Mouse (Mus musculus): ENCODE measurements around the gene C4bp. TPM values are rescaled to one million over a fixed set of nuclear protein-coding genes. Genes with fewer than 3 reads are reported as not detected.

C4bp gene
- polyA plus RNA-seq (2014; fragmentation: Illumina TruSeq; extraction: RNeasy Lipid Tissue Mini Kit (QIAGEN cat#74804); ENCODE audit: low read depth, low replicate concordance), result 695 TPM

GRCm38 (mm10) chr1:130661454-130661853, at the start of gene C4bp:
TSS of gene C4bp (minus strand) at chr1:130661632.

DNA sequence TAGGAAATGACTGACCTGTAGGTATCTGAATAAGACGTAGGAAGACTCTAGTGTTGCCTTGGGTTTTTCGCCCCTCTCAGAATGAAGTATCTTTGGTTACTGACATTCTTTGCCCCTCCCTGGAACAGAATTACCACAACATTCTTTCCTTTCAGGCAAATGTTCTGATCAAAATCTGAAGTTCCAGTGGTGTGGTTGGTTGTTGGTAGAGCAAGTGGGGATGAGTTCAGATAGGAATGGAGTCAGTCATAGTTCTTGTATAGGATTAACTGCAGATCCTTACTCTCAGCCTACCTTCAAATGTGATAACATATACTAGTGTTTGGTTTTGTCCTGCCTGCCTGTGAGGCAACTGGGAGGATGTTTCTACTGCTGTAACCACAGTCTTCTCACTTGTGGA, 31.9 kb downstream of the C4bp start, which contains the start of gene Zp3r:
Zp3r (minus strand) TSS at position 101 of the 400 bp plus-strand sequence.

Other genes with a start within 250 kb of the C4bp start
- 5.1 TPM for gene Cd55b, start 238.6 kb downstream of the C4bp start, polyA plus RNA-seq (2014; fragmentation: Illumina TruSeq; extraction: RNeasy Lipid Tissue Mini Kit (QIAGEN cat#74804); ENCODE audit: low read depth, low replicate concordance)
- 20.3 TPM for gene Cd55, start 198.9 kb downstream of the C4bp start, polyA plus RNA-seq (2014; fragmentation: Illumina TruSeq; extraction: RNeasy Lipid Tissue Mini Kit (QIAGEN cat#74804); ENCODE audit: low read depth, low replicate concordance)
- 1.8 TPM for gene Zp3r, start 32.0 kb downstream of the C4bp start, polyA plus RNA-seq (2014; fragmentation: Illumina TruSeq; extraction: RNeasy Lipid Tissue Mini Kit (QIAGEN cat#74804); ENCODE audit: low read depth, low replicate concordance)
- 0.25 TPM for gene Gm29427, start 54.2 kb upstream of the C4bp start, polyA plus RNA-seq (2014; fragmentation: Illumina TruSeq; extraction: RNeasy Lipid Tissue Mini Kit (QIAGEN cat#74804); ENCODE audit: low read depth, low replicate concordance)
- gene Yod1, start 55.7 kb upstream of the C4bp start, polyA plus RNA-seq (2014; fragmentation: Illumina TruSeq; extraction: RNeasy Lipid Tissue Mini Kit (QIAGEN cat#74804); ENCODE audit: low read depth, low replicate concordance), result 3.3 TPM
- 25.2 TPM for gene Pfkfb2, start 67.6 kb upstream of the C4bp start, polyA plus RNA-seq (2014; fragmentation: Illumina TruSeq; extraction: RNeasy Lipid Tissue Mini Kit (QIAGEN cat#74804); ENCODE audit: low read depth, low replicate concordance)
- 2.0 TPM for gene AA986860, start 70.3 kb upstream of the C4bp start, polyA plus RNA-seq (2014; fragmentation: Illumina TruSeq; extraction: RNeasy Lipid Tissue Mini Kit (QIAGEN cat#74804); ENCODE audit: low read depth, low replicate concordance)
- 1.7 TPM for gene Fcamr, start 139.3 kb upstream of the C4bp start, polyA plus RNA-seq (2014; fragmentation: Illumina TruSeq; extraction: RNeasy Lipid Tissue Mini Kit (QIAGEN cat#74804); ENCODE audit: low read depth, low replicate concordance)
- 0.17 TPM for gene Pigr, start 165.1 kb upstream of the C4bp start, polyA plus RNA-seq (2014; fragmentation: Illumina TruSeq; extraction: RNeasy Lipid Tissue Mini Kit (QIAGEN cat#74804); ENCODE audit: low read depth, low replicate concordance)
- 10.3 TPM for gene Fcmr, start 204.0 kb upstream of the C4bp start, polyA plus RNA-seq (2014; fragmentation: Illumina TruSeq; extraction: RNeasy Lipid Tissue Mini Kit (QIAGEN cat#74804); ENCODE audit: low read depth, low replicate concordance)
- gene Il24, start 225.8 kb upstream of the C4bp start, polyA plus RNA-seq (2014; fragmentation: Illumina TruSeq; extraction: RNeasy Lipid Tissue Mini Kit (QIAGEN cat#74804); ENCODE audit: low read depth, low replicate concordance), result 0.73 TPM
- gene Il20, start 249.8 kb upstream of the C4bp start, polyA plus RNA-seq (2014; fragmentation: Illumina TruSeq; extraction: RNeasy Lipid Tissue Mini Kit (QIAGEN cat#74804); ENCODE audit: low read depth, low replicate concordance), result not detected